Mouse (Mus musculus) mammary gland, adult 2 months (tissue): ENCODE results near the gene Haspin. TPM values are rescaled to one million over a fixed set of nuclear protein-coding genes. Genes with fewer than 3 reads are reported as not detected.

Experiments used
- polyA plus RNA-seq: library from polyadenylated mRNA; depleted of rRNA; stranded (reverse); fragments of >200 nt; gene quantifications from 2 replicates; pipeline ENCODE4 v1.2.3, GENCODE M21; 2012; ENCODE audit warnings: low replicate concordance; rRNA removed

Haspin gene
- polyA plus RNA-seq: 0.49 and 2.0 TPM in 2 replicates

GRCm38 (mm10) chr11:73137591-73138501, at the start of gene Haspin:
Gene Haspin (minus strand): TSS chr11:73138294.

GRCm38 (mm10) chr11:73176608-73177508, 38.8 kb upstream of the Haspin start, which contains the start of the genes Emc6 and Tax1bp3:
Gene Emc6 (minus strand): TSS chr11:73177037.
Gene Tax1bp3 (plus strand): TSS chr11:73177083.

GRCm38 (mm10) chr11:73159957-73160810, 22.1 kb upstream of the Haspin start, which contains the start of gene P2rx5:
Gene P2rx5 (plus strand): TSS chr11:73160421.

GRCm38 (mm10) chr11:73090283-73090682, 47.8 kb downstream of the Haspin start, which contains the start of gene Itgae:
Gene Itgae (plus strand): TSS chr11:73090583.

Other genes starting within 250 kb of the Haspin start
- gene Atp2a3, start 177.1 kb downstream of the Haspin start, polyA plus RNA-seq: 74.7 and 118 TPM in 2 replicates
- gene P2rx1, start 139.2 kb downstream of the Haspin start, polyA plus RNA-seq: 3.0 and 4.3 TPM in 2 replicates
- gene Camkk1, start 119.3 kb downstream of the Haspin start, polyA plus RNA-seq: 3.4 and 4.7 TPM in 2 replicates
- 1.7 and 3.1 TPM in 2 replicates for gene Ncbp3, start 90.5 kb downstream of the Haspin start, polyA plus RNA-seq
- 7.1 and 11.7 TPM in 2 replicates for gene Itgae, start 47.7 kb downstream of the Haspin start, polyA plus RNA-seq
- 7.5 and 13.0 TPM in 2 replicates for gene P2rx5, start 22.1 kb upstream of the Haspin start, polyA plus RNA-seq
- 72.3 and 114 TPM in 2 replicates for gene Emc6, start 38.7 kb upstream of the Haspin start, polyA plus RNA-seq
- gene Tax1bp3, start 38.8 kb upstream of the Haspin start, polyA plus RNA-seq: 88.4 and 134 TPM in 2 replicates
- gene Ctns, start 60.7 kb upstream of the Haspin start, polyA plus RNA-seq: 23.6 and 41.4 TPM in 2 replicates
- 13.1 and 13.7 TPM in 2 replicates for gene Shpk, start 61.2 kb upstream of the Haspin start, polyA plus RNA-seq
- 5.1 and 10.4 TPM in 2 replicates for gene Trpv1, start 96.0 kb upstream of the Haspin start, polyA plus RNA-seq
- gene Trpv3, start 129.1 kb upstream of the Haspin start, polyA plus RNA-seq: 0.23 and 0.47 TPM in 2 replicates
- gene Aspa, start 191.3 kb upstream of the Haspin start, polyA plus RNA-seq: 4.0 and 17.4 TPM in 2 replicates
- gene Gm49340, start 191.4 kb upstream of the Haspin start, polyA plus RNA-seq: 0.14 TPM in 1 of 2 replicates, not detected in the other
- 0.53 TPM in 1 of 2 replicates, not detected in the other for gene Spata22, start 191.4 kb upstream of the Haspin start, polyA plus RNA-seq
- gene Olfr20, start 212.5 kb upstream of the Haspin start, polyA plus RNA-seq: 0.53 and 0.99 TPM in 2 replicates
- gene Olfr376, start 233.0 kb upstream of the Haspin start, polyA plus RNA-seq: not detected in 2 replicates